Mouse (Mus musculus) layer of hippocampus, adult 9-10 months (tissue): Measurements from ENCODE around the gene Ttc28.

ENCODE experiments used
- DNase-seq: peaks from one replicate; pipeline ENCODE4 v3.0.0; 2022; ENCODE audit warnings: low spot score

The Ttc28 gene

GRCm38 (mm10) chr5:111164348-111164920, 284.8 kb downstream of the Ttc28 start:
- DNase-seq, result no peak

- DNase-seq, result no peak
These were observed 290.8 kb downstream of the Ttc28 start for GRCm38 (mm10) chr5:111170383-111170782.

- no peak for DNase-seq
These were observed 295.8 kb downstream of the Ttc28 start for GRCm38 (mm10) chr5:111175410-111175809.

- no peak for DNase-seq
These were observed 296.2 kb downstream of the Ttc28 start for GRCm38 (mm10) chr5:111175842-111176241.

- DNase-seq, result no peak
These were observed 296.8 kb downstream of the Ttc28 start for GRCm38 (mm10) chr5:111176441-111176840.

GRCm38 (mm10) chr5:111178324-111179076, 298.9 kb downstream of the Ttc28 start:
- no peak for DNase-seq

GRCm38 (mm10) chr5:111179651-111180050, 300.0 kb downstream of the Ttc28 start:
- no peak for DNase-seq

- no peak for DNase-seq
These were observed 300.8 kb downstream of the Ttc28 start for GRCm38 (mm10) chr5:111180091-111181053.

GRCm38 (mm10) chr5:111181204-111181912, 301.8 kb downstream of the Ttc28 start:
- no peak for DNase-seq

GRCm38 (mm10) chr5:111186600-111186999, 307.0 kb downstream of the Ttc28 start:
- DNase-seq, result no peak

- no peak for DNase-seq
These were observed 312.4 kb downstream of the Ttc28 start for GRCm38 (mm10) chr5:111191972-111192371.

- DNase-seq, result no peak
These were observed 315.2 kb downstream of the Ttc28 start for GRCm38 (mm10) chr5:111194829-111195228.

GRCm38 (mm10) chr5:111195488-111196485, 316.2 kb downstream of the Ttc28 start:
- no peak for DNase-seq

- DNase-seq, result no peak
These were observed 318.1 kb downstream of the Ttc28 start for GRCm38 (mm10) chr5:111197727-111198126.

GRCm38 (mm10) chr5:111200167-111200840, 320.7 kb downstream of the Ttc28 start:
- no peak for DNase-seq

GRCm38 (mm10) chr5:111200915-111201610, 321.5 kb downstream of the Ttc28 start:
- no peak for DNase-seq

- no peak for DNase-seq
These were observed 324.6 kb downstream of the Ttc28 start for GRCm38 (mm10) chr5:111204221-111204620.

GRCm38 (mm10) chr5:111204976-111205586, 325.5 kb downstream of the Ttc28 start:
- DNase-seq, result no peak

GRCm38 (mm10) chr5:111205817-111206216, 326.2 kb downstream of the Ttc28 start:
- no peak for DNase-seq
